In the genomic region with DNA sequence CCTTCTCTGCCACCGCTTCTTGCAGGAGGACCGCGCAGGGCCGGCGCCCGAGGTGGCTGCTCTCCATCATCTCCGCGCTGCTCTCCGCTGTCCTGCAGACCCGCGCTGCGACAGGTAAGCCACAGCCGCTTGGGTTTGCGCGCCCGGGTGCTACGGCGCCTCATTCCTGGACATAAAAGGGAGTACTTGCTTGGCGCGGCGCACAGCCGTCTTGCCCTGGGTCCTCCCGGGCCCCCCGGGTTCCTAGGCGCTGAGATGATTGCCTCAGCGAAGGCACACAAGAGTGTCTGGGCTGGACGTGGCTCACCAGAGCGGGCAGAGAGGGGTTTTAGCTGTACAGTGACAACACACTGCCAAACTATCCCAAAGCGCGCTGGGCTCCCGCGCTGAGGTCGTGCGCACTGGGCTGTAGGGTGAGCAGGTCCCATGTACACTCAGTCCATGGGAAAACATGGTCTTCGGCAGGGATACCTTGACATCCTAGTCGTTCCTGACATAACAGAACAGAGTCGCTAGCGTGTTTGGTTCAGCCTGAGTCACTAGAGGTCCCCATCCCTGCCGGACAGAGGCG, we compare ENCODE assay signal across 8 mouse cellular contexts. TPM values are rescaled to one million over a fixed set of nuclear protein-coding genes. Genes with fewer than 3 reads are reported as not detected.
A peak's percentile ranks its signal among the peaks of the same experiment; 100 is the strongest.
DNase-seq lines count a peak whose midpoint lies in the region; ATAC-seq and TF ChIP-seq lines count a peak whose summit lies in the region.

No protein-coding gene starts in this region.

- TF ChIP-seq CTCF in left cerebral cortex, adult 2 months (IDR thresholded peaks at IDR 0.05) = no peak; the same call in 1 of the 2 replicates

- H3K4me2 ChIP-seq in hindbrain, embryonic 14.5 days (replicated peaks) = peak overlapping the region; percentile 80
- H3K4me2 ChIP-seq in midbrain, embryonic 15.5 days = peak overlapping the region; percentile 65

- peaks cover 50% of the 10 kb centered on the region for H3K27me3 ChIP-seq in hindbrain, embryonic 14.5 days (ENCODE audit: control insufficient read depth, insufficient read depth, low read length)
- peaks cover 42% of the 10 kb centered on the region for H3K27me3 ChIP-seq in midbrain, embryonic 15.5 days (replicated peaks)

- H3K9me3 ChIP-seq in hindbrain, embryonic 14.5 days (ENCODE audit: control insufficient read depth, low read length) = no peaks in the 10 kb centered on the region
- no peaks in the 10 kb centered on the region for H3K9me3 ChIP-seq in midbrain, embryonic 15.5 days

- peak overlapping the region; percentile 60 for H3K9ac ChIP-seq in hindbrain, embryonic 14.5 days
- H3K9ac ChIP-seq in midbrain, embryonic 15.5 days = peak overlapping the region; percentile 58

- intact Hi-C loops in left cerebral cortex, adult 2 months (cut with DNase I) = no loop called here

- no peak overlapping the region for H3K27ac ChIP-seq in left cerebral cortex, adult 2 months
- H3K27ac ChIP-seq in hindbrain, embryonic 14.5 days = no peak overlapping the region
- no peak overlapping the region for H3K27ac ChIP-seq in midbrain, embryonic 15.5 days

- no peaks in the 10 kb centered on the region; the same call in 1 of the 2 replicates for H3K4me1 ChIP-seq in hindbrain, embryonic 14.5 days (replicated peaks; ENCODE audit: control insufficient read depth, insufficient read depth, low read length)
- H3K4me1 ChIP-seq in midbrain, embryonic 15.5 days = peaks cover 9% of the 10 kb centered on the region

- peak in 1 of 2 experiments; percentile 17 for DNase-seq in left cerebral cortex, adult 2 months (ENCODE audit: extremely low spot score in 1 of 2, low spot score in 2 of 2)
- DNase-seq in left cerebral cortex, adult 8-10 months (ENCODE audit: low spot score in 2 of 2) = no peak
- peak; percentile 39 for DNase-seq in embryo, embryonic 9.5 days (ENCODE audit: extremely low spot score)
- no peak for DNase-seq in hindbrain, embryonic 14.5 days (ENCODE audit: low spot score)
- DNase-seq in adrenal gland, adult 2 months = no peak
- DNase-seq in right cerebral cortex, postnatal 36 days (ENCODE audit: low spot score in 2 of 2) = no peak
- no peak for DNase-seq in left cerebral cortex, adult 11 months (ENCODE audit: low spot score)

- 3% methylated on average over 40 of the region's 40 CpGs for WGBS in hindbrain, embryonic 14.5 days
- WGBS in midbrain, embryonic 15.5 days = 2% methylated on average over 40 of the region's 40 CpGs

- H3K36me3 ChIP-seq in hindbrain, embryonic 14.5 days (replicated peaks; ENCODE audit: control insufficient read depth, insufficient read depth) = no peaks in the 10 kb centered on the region
- no peaks in the 10 kb centered on the region for H3K36me3 ChIP-seq in midbrain, embryonic 15.5 days (replicated peaks)

- ATAC-seq in hindbrain, embryonic 14.5 days (ENCODE audit: low FRiP score) = peak; percentile 64
- ATAC-seq in midbrain, embryonic 15.5 days (replicated peaks) = peak; percentile 85

- peak overlapping the region; percentile 46 for H3K4me3 ChIP-seq in left cerebral cortex, adult 2 months
- peak overlapping the region; percentile 49 for H3K4me3 ChIP-seq in hindbrain, embryonic 14.5 days (replicated peaks; ENCODE audit: low read length)
- peak overlapping the region; percentile 51 for H3K4me3 ChIP-seq in midbrain, embryonic 15.5 days

RNA-seq across cellular contexts. Expression of gene Col15a1, which starts 0.5 kb away (rescaled TPM):
- total RNA-seq in left cerebral cortex, adult 2 months (2021) = 1 to 10 TPM; 6.1 to 6.7 TPM
- total RNA-seq in left cerebral cortex, adult 8-10 months (2022) = 10 to 100 TPM in 1 of 4 experiments, 1 to 10 TPM in 3; 3.8 to 13.3 (median 5.9) TPM
- 4.7 and 5.6 TPM in 2 replicates for polyA plus RNA-seq in hindbrain, embryonic 14.5 days (2014; fragmentation: Nextera tagmentation; extraction: Ambion mirVana)
- 3.8 and 4.5 TPM in 2 replicates for polyA plus RNA-seq in midbrain, embryonic 15.5 days (2015; fragmentation: Nextera tagmentation; extraction: Ambion mirVana)
- total RNA-seq in adrenal gland, adult 2 months (2021) = 10 to 100 TPM; 18.5 to 33.4 TPM
- 32.7 and 36.2 TPM in 2 replicates for polyA plus RNA-seq in adrenal gland, adult 2 months (2012; rRNA removed)
